Mouse (Mus musculus): Measurements from ENCODE around the gene Eddm3b. TPM values are rescaled to one million over a fixed set of nuclear protein-coding genes. Genes with fewer than 3 reads are reported as not detected.
A peak's percentile ranks its signal among the peaks of the same experiment; 100 is the strongest.

Gene Eddm3b
- total RNA-seq, 1 experiment from 2014 or later: not detected

DNA sequence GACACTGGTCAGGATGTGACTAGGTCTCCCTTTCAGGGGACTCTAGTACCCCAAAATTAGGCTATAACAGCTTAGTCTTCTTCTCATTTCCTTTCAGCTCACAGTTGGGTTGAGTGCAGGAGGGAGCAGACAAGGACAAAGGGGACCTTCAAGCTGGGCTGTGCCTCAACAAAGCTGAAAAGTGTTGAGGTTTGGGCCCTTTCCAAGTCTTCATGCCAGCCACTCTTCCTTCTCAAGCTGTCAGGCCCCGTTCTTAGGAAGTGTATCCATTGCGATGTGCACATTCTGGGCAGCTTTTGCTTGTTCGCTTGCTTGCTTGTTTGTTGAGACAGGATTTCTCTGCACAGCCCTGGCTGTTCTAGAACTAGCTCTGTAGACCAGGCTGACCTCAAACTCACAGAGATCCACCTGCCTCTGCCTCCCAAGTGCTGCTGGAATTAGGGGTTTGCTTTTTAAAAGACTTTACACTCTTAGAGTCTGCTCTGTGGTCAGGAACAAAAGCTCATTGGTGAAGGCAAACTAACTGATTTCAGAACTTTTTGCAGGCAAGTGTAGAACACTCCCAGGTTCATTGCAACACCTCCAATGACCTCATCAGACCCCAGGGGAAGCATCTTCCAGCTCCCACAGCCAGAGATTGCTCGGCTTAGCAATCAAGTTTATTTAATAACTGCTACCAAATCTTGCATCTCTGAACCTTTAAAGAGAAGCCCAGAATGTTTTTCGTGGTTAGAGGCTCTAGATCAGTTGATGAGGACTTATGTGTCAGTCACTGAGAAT, 19.9 kb upstream of the Eddm3b start:
- peak; percentile 32 for DNase-seq

- no peak for DNase-seq
Measured at GRCm38 (mm10) chr14:51094921-51095320, 19.3 kb upstream of the Eddm3b start.

DNA sequence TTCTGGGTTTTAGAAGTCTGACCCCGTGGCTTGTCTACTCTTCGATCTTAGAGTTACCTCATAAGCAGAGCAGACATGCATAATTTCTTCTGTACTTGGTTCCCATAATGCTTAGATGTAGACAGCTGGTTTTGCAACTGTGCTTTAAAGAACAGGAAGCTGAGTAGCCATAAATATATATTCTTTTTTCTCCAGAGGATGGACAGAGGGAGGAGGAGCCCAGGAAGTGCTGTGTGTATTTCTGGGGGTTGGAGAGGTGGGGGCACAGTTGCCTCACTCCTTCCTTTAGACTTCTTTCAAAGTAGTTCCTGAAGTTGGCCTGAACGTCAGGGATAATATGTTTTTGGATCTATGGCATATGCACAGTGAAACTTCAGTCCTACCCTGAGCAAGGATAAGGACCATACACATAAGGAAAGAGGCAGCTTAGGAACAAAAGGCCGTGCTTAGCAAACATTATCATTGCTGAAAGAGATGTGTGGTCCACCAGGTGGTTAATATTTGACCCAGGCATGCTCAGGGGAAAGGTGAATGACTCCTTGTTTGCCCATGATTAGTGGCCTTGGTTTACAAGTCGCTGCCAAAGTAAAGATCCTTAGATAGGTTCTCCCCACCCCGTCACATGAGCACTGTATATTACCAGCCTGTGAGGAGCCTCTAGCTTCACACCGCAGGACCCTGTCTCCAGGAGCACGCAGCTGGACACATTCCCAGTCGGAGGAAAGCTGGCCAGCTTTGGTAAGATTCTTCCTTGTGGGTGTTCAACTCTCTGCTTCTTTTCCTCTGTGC, 18.3 kb upstream of the Eddm3b start:
- no peak for DNase-seq

GRCm38 (mm10) chr14:51098300-51098699, 15.9 kb upstream of the Eddm3b start:
- DNase-seq: peak; percentile 79

- no peak for DNase-seq
Measured at GRCm38 (mm10) chr14:51098921-51099320, 15.3 kb upstream of the Eddm3b start.

GRCm38 (mm10) chr14:51101284-51101683, 12.9 kb upstream of the Eddm3b start:
- no peak for DNase-seq

DNA sequence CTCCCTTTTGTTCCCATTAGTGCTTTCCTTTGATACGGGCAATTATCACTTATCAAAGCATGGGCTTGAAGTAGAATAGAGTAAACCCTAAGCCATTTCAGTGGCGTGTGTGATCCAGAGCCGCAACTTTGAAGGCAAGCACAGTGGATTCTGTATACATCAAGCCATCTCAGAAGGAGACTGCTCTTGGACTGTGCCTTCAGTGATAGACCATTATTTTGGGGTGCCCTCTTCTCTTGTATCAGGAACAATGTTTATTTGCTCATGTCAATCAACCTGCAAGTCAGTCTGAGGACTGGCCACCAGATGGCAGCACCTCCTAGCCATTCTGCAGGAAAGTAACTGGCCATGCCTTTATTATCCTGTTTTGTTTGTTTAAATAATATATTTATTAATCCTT, 11.0 kb upstream of the Eddm3b start:
- peak; percentile 78 for DNase-seq

DNA sequence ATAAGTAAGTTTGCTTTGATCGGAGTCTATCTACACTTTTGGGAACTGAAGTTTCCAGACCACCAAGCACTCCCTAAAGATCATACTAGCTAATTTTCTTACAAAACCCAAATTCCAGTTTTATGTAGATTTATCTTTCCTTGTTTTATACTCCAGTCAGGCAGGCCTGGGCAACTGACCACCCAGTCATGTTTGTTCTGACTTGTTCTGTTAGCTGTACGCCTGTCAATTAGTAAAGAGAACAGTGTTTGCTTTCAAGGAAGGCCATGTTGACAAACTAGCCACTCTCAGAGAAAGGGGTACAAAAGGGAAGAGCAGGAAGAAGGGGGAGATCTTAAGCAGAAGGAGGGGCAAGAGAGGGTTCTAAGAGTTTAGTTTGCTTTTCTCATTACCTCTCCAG, 9.9 kb upstream of the Eddm3b start:
- no peak for DNase-seq

- DNase-seq: no peak
Measured at GRCm38 (mm10) chr14:51106449-51106967, 7.7 kb upstream of the Eddm3b start.

- no peak for DNase-seq
Measured at GRCm38 (mm10) chr14:51111966-51112365, 2.3 kb upstream of the Eddm3b start.

- DNase-seq: no peak
Measured at GRCm38 (mm10) chr14:51113476-51113875, 750 bp upstream of the Eddm3b start.

GRCm38 (mm10) chr14:51125684-51126083, 11.5 kb downstream of the Eddm3b start:
- DNase-seq: no peak

DNA sequence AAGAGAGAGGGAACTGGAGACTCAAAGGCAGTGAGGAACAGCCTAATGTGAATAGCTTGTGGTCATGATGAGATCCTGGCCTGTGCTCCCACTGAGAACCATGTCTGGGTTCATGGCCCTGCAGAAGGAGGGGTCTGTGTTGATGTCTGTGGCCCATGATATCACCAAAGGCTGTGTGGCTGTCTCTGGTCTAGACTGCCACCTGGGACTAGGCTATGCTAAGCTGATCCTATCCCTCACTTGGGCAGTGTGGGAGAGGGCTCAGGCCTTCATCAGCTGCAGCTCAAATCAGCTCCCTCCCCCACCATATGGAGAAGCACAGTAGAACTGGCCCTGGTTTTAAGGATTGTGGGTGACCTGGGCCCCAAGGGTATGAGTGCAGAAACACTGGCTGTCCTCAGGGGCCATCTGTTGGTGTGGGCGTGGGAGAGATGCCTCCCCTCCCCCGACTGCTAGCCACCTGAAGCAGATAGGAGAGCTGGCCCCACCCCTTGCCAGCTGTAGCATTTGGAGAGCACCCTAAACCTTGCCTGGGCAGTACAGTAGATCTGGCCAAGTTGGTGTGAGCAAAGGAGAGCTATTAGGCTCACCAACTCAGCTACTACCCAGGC, 13.5 kb downstream of the Eddm3b start:
- DNase-seq: no peak

DNA sequence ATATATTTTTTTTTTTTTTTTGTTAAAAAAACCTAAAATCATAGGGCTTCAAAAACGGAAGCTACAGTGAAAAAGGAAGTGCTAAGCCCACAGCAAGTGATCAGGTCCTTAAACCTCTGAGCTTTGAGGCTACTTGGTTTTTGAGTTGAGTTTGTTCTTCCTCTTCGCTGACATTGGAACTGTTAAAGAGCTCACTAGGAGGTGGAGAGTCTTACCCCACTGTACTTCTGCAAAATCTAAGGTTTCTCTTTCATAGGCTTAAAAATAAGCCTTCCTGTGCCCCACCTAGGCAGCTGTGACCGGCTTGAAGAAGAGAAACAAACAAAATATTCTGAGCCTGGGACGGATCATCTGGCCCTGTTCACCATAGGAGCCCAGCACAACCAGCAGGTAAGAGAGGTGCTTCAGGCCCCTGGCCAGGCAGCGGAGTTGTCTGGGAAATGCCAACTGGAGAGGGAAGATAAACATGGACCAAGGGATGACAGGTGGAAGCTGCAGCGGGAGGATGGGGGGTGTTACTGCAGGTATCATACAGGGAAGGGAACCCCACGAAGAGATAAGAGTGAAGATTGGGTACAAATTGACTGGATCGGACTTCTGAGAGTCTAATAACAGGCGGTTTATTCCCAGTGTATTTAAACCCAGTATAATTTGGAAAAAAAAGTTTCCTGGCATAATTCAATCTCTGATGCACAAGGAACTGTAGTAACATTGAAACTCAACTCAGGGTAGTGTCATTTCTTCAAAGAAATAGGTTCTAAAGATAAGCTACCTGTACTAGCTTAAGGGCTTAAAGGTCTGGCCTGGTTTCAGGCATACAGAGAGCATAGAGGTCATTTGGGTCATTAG, 14.8 kb downstream of the Eddm3b start:
- no peak for DNase-seq

GRCm38 (mm10) chr14:51129624-51129975, 15.4 kb downstream of the Eddm3b start:
- no peak for DNase-seq

- no peak for DNase-seq
Measured at GRCm38 (mm10) chr14:51130315-51130940, 16.2 kb downstream of the Eddm3b start.

DNA sequence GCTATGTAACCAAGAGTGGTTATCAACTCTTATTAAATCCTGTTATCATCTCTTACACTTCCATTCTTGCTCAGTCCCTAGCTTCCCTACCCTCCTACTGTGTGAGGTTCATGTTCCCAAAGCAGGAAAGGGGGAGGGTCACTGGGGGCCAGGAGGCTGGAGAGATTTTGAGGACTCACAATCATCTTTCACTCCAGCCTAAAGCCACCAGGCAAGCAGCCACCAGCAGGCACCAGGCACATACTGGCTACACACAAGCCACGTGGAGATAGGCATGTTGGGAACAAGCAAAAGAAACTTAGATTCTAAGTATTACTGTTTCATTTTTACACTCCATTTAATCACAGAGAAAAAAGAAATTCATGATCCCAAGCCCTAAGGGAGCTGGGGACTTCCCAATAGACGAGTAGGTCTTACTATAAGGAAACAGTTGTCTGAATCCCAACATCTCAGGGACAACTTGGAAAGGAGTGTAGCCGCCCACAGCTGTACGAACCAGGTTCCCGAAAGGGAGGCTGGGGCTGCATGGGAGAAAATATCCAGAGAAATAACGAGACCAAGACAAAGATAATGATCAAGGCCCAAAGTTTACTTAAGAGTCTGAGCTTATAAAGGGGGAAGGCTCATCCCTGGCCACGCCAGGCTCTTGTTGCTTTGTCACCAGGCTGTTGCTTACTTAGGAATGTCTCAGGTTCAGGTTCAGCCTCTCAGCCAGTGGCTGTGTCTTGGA, 17.0 kb downstream of the Eddm3b start:
- DNase-seq: no peak

GRCm38 (mm10) chr14:51132372-51132771, 18.1 kb downstream of the Eddm3b start:
- no peak for DNase-seq

GRCm38 (mm10) chr14:51140342-51140741, 26.1 kb downstream of the Eddm3b start:
- DNase-seq: no peak

DNA sequence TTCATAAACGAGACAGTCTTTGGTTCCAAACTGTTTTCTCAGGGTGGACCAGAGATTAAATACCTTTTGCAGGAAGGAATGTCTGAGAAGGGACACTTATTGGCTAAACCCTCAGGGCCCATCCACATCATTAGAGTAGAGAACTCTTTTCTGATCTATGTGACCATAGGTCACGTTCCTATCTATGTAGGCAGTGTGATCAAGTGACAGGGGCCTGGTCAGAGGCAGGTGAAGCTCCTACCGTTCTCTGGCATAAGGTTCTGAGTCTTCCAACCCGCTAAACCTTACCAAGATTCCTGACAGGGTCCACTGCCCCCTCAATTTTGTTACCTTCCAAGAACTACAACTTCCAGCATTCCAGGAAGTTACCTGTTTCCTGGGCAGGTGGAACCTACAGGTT, 27.9 kb downstream of the Eddm3b start:
- DNase-seq: no peak

GRCm38 (mm10) chr14:51142568-51142967, 28.3 kb downstream of the Eddm3b start:
- no peak for DNase-seq

Data from adrenal gland, postnatal 14 days (tissue).